Mouse (Mus musculus) hindbrain, postnatal 0 days (tissue): ENCODE data around the gene Ptprn. TPM values are rescaled to one million over a fixed set of nuclear protein-coding genes. Genes with fewer than 3 reads are reported as not detected.

ENCODE experiments used
- ATAC-seq: fragments of 200-750 bp; cut with Nextera tagmentation; 2 replicates; pipeline ENCODE4 v1.8.0; 2017; ENCODE audit warnings: mild to moderate bottlenecking, moderate TSS enrichment, moderate library complexity
- DNase-seq: peaks from one replicate; pipeline ENCODE4 v3.0.0-alpha.2; 2015; ENCODE audit warnings: low spot score
- H3K27ac ChIP-seq: fragments of 300-500 bp; sonication (generic); 2 replicates; pipeline ENCODE4 v1.5.1; 2014; ENCODE audit warnings: mild to moderate bottlenecking
- H3K27me3 ChIP-seq: fragments of 300-500 bp; sonication (generic); 2 replicates; pipeline ENCODE4 v1.6.1; 2014; ENCODE audit warnings: low read length, mixed read lengths; ENCODE audit not compliant: insufficient read depth
- H3K36me3 ChIP-seq: fragments of 300-500 bp; sonication (generic); 2 replicates; pipeline ENCODE4 v1.6.1; 2014; ENCODE audit warnings: low read length, mixed read lengths; ENCODE audit not compliant: insufficient read depth
- H3K4me1 ChIP-seq: fragments of 300-500 bp; sonication (generic); 2 replicates; pipeline ENCODE4 v1.6.1; 2014; ENCODE audit warnings: antibody characterized with exemption, low read length, mixed read lengths; ENCODE audit not compliant: insufficient read depth
- H3K4me2 ChIP-seq: fragments of 300-500 bp; sonication (generic); 2 replicates; pipeline ENCODE4 v1.6.1; 2014; ENCODE audit warnings: low read depth, mild to moderate bottlenecking, low read length, moderate library complexity, mixed read lengths
- H3K4me3 ChIP-seq: fragments of 300-500 bp; sonication (generic); 2 replicates; pipeline ENCODE4 v1.5.1; 2014; ENCODE audit warnings: low read length
- H3K9ac ChIP-seq: fragments of 300-500 bp; sonication (generic); replicated peaks from 2 replicates; pipeline ENCODE4 v1.6.1; 2014; ENCODE audit warnings: mild to moderate bottlenecking, low read length, moderate library complexity, mixed read lengths
- H3K9me3 ChIP-seq: fragments of 300-500 bp; sonication (generic); 2 replicates; pipeline ENCODE4 v1.6.1; 2016; ENCODE audit warnings: low read length, mixed read lengths
- CTCF ChIP-seq: IDR thresholded peaks from 2 replicates; pipeline ENCODE4 v1.5.1; 2016; ENCODE audit warnings: antibody characterized with exemption, control low read depth, low read depth
- WGBS: fragments of 180-500 bp; shearing (Covaris S2); extraction: QIAGEN DNeasy Blood & Tissue Kit; methylation state at CpG from one replicate; pipeline ENCODE4 v1.1.7; 2014; 5-methylcytosine and 5-hydroxymethylcytosine counted together
- polyA plus RNA-seq: library from polyadenylated mRNA; unstranded; fragments of >200 nt; fragmentation: Nextera tagmentation; extraction: Ambion mirVana; gene quantifications from 2 replicates; pipeline ENCODE4 v1.2.1, GENCODE M21; 2015
- total RNA-seq: library from RNA; depleted of rRNA; stranded (reverse); fragments of >200 nt; gene quantifications from 2 replicates; pipeline ENCODE4 v1.2.3, GENCODE M21; 2014

The Ptprn gene
- total and polyA plus RNA-seq, 2 experiments from 2014 or later, result 48.3 to 132 TPM

DNA sequence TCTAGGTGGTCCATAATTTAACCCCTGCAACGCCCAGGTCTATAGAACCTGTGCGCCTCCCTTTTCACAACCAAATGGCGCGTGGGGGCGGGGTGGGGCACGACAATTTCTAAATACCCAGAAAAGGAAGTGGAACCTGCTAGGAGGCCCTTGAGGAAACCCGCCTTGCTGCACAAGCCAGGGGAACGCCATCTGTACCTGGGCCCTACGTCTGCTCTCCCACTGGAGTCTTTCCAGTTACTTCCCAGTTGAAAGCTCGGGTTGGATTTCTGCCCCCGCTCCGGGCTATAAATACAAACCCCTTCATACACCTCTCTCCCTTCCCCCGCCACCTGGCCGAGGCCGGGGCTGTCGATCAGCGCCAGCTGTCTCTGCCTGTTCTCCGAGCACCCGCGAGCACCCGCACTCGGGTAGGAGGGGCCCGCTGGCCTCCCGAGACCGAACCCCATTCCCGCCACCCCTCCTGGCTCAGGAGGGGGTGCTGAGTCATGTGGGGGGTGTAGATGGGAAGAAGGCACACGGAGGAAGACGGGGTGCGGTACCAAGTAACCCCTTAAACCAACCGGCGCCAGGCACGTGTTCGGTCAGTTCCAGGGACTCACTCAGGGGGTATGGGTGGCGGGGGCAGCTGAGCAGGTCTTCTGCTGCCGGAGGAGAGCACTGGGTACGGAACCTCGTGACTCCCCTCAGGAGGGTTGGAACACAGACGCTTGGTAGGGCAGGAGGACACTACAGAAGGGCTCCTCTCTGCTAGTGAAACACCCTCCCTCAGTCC lies 45.9 kb downstream of the Ptprn start:
- Histone ChIP-seq H3K4me3 (peak overlapping the region; percentile 46), H3K9me3 (no peaks in the 10 kb centered on the region), H3K4me1 (peaks cover 5% of the 10 kb centered on the region), H3K27ac (peak overlapping the region; percentile 43; the same call in 1 of the 2 replicates), H3K4me2 (peak overlapping the region; percentile 74), H3K27me3 (peaks cover 13% of the 10 kb centered on the region; the same call in 1 of the 2 replicates), H3K9ac (peak overlapping the region; percentile 62), H3K36me3 (peaks cover 18% of the 10 kb centered on the region)
- TF ChIP-seq CTCF, result no peak
- DNase-seq (peak; percentile 11), ATAC-seq (peak; percentile 51)
- WGBS, result 3% methylated on average over 38 of the region's 38 CpGs

DNA sequence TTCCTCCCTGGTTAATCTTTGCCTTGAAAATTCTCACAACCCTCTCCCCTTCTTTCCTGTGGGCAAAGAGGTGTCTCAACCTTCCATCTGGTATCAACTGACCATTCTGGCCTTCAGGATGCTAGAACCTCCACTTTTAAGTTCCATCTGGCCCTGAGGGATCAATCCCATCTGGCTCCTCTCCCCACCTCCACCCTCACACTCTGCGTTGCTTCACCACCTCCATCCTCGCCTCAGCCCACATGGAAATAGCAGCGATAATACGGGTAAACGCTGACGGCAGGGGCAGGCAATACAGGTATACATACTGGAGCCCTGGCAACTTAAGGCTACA lies 46.4 kb downstream of the Ptprn start:
- no peak for DNase-seq
- peak overlapping the region; percentile 62; the same call in 1 of the 2 replicates for H3K9ac ChIP-seq
- no peaks in the 10 kb centered on the region for H3K9me3 ChIP-seq
- no peak for TF ChIP-seq CTCF
- H3K4me1 ChIP-seq, result peaks cover 5% of the 10 kb centered on the region
- ATAC-seq, result peak; percentile 3; the same call in 1 of the 2 replicates
- no peak overlapping the region for H3K27ac ChIP-seq
- H3K4me3 ChIP-seq, result peak overlapping the region; percentile 46
- H3K4me2 ChIP-seq, result peak overlapping the region; percentile 74
- H3K36me3 ChIP-seq, result peaks cover 23% of the 10 kb centered on the region
- 6% methylated on average over 6 of the region's 6 CpGs for WGBS
- H3K27me3 ChIP-seq, result peaks cover 13% of the 10 kb centered on the region; the same call in 1 of the 2 replicates

DNA sequence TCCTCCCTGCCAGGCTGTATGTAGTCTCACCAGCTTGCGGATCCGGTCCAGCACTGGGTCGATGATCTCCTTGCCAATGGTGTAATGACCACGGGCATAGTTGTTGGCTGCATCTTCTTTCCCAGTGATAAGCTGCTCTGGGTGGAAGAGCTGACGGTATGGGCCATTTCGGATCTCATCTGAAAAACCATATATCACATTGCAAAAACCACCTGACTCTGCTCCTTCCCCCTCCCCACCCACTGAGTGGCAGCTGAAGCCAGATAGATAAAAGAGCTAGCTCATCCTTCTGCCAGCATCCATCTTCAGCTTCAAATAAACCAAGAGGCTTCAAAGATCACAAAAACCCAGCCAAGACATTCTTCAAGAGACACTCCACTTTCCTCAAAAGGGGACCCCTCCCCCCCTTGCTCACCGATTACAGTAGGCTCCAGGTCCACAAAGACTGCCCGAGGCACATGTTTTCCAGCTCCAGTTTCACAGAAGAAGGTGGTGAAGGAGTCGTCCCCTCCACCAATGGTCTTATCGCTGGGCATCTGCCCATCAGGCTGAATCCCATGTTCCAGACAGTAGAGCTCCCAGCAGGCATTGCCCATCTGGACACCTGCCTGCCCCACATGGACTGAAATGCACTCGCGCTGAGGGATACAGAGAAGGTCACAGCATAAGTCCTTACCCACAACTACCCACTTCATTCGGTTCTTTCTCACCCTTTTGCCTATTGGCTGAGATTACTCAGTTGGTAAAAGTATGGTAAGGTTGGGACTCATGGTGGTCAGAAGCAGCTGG lies 47.3 kb downstream of the Ptprn start:
- H3K4me1 ChIP-seq, result peaks cover 6% of the 10 kb centered on the region
- 0 out of 2 replicates have a peak overlapping the region, but pooled peaks have one; percentile 74 for H3K4me2 ChIP-seq
- no peaks in the 10 kb centered on the region for H3K9me3 ChIP-seq
- H3K27me3 ChIP-seq, result peaks cover 13% of the 10 kb centered on the region; the same call in 1 of the 2 replicates
- H3K4me3 ChIP-seq, result no peak overlapping the region
- no peak for TF ChIP-seq CTCF
- ATAC-seq (no peak), DNase-seq (no peak)
- peaks cover 28% of the 10 kb centered on the region for H3K36me3 ChIP-seq
- no peak overlapping the region for H3K9ac ChIP-seq
- WGBS, result 73% methylated on average over 13 of the region's 13 CpGs
- no peak overlapping the region for H3K27ac ChIP-seq

DNA sequence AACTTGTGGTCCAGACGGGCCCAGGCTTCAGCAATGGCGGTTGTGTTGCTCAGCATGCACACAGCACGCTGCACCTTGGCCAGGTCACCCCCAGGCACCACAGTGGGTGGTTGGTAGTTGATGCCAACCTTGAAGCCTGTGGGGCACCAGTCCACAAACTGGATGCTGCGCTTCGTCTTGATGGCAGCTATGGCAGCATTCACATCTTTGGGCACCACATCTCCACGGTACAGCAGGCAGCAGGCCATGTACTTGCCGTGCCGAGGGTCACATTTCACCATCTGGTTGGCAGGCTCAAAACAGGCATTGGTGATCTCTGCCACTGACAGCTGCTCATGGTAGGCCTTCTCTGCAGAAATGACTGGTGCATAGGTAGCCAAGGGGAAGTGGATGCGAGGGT lies 48.5 kb downstream of the Ptprn start:
- Histone ChIP-seq H3K27ac (no peak overlapping the region), H3K9ac (no peak overlapping the region), H3K9me3 (no peaks in the 10 kb centered on the region), H3K36me3 (peaks cover 28% of the 10 kb centered on the region), H3K4me1 (peaks cover 14% of the 10 kb centered on the region), H3K27me3 (peaks cover 4% of the 10 kb centered on the region; the same call in 1 of the 2 replicates), H3K4me2 (no peak overlapping the region), H3K4me3 (no peak overlapping the region)
- WGBS, result 82% methylated on average over 9 of the region's 9 CpGs
- ATAC-seq, result no peak
- no peak for TF ChIP-seq CTCF
- no peak for DNase-seq

DNA sequence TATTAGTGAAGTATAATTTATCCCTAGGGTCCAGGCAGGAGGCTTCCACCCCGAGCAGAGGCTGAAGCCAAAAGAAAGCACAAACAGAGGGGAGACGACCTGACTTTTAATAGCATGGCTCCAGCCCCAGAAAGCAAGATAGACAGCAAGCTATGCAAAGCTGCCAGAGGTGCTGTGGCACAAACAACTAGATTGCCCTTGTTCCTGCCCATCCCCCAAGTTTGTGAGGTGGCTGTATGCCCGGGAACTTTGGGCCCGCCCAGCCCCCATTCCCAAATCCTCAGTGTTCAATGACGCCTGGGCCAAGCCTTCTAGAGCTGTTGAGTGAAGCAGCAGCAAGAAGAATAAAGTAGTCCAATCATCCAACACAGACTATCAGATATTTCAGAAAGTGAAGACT lies 49.4 kb downstream of the Ptprn start:
- H3K4me3 ChIP-seq, result no peak overlapping the region
- ATAC-seq, result peak; percentile 8; the same call in 1 of the 2 replicates
- peaks cover 17% of the 10 kb centered on the region for H3K4me1 ChIP-seq
- no peak for TF ChIP-seq CTCF
- H3K4me2 ChIP-seq, result no peak overlapping the region
- peaks cover 28% of the 10 kb centered on the region for H3K36me3 ChIP-seq
- no peak overlapping the region for H3K9ac ChIP-seq
- H3K27ac ChIP-seq, result peak overlapping the region; percentile 48; the same call in 1 of the 2 replicates
- no peaks in the 10 kb centered on the region for H3K9me3 ChIP-seq
- H3K27me3 ChIP-seq, result no peaks in the 10 kb centered on the region
- 60% methylated on average over 5 of the region's 5 CpGs for WGBS
- peak; percentile 60 for DNase-seq

DNA sequence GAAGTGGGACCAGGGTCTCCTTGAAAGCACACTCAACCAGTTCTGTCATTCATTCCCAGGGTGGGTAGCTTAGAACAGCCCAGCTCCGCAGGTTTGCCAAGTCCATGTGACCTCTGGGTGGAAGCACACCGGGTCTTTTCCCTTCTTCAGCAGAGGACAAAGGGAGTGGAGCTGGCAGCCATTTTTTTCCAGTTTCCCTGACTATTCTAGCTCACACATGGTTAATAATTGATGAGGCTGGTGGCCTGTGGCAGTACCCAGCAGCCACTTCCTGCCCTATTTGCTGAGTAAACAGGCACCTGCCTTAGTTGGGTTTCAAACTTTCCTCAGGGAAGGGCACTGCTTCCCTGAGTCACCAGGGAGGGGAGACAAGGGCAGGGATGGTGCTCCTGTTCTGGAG lies 49.9 kb downstream of the Ptprn start:
- H3K27ac ChIP-seq, result peak overlapping the region; percentile 48; the same call in 1 of the 2 replicates
- H3K4me2 ChIP-seq, result no peak overlapping the region
- DNase-seq, result peak; percentile 17
- no peak overlapping the region for H3K4me3 ChIP-seq
- H3K27me3 ChIP-seq, result no peaks in the 10 kb centered on the region
- H3K36me3 ChIP-seq, result peaks cover 28% of the 10 kb centered on the region
- no peak for TF ChIP-seq CTCF
- H3K9ac ChIP-seq, result no peak overlapping the region
- no peak for ATAC-seq
- peaks cover 12% of the 10 kb centered on the region for H3K4me1 ChIP-seq
- H3K9me3 ChIP-seq, result no peaks in the 10 kb centered on the region
- 75% methylated on average over 2 of the region's 2 CpGs for WGBS
